Mouse (Mus musculus): ENCODE data around the gene Wdr20.

DNA sequence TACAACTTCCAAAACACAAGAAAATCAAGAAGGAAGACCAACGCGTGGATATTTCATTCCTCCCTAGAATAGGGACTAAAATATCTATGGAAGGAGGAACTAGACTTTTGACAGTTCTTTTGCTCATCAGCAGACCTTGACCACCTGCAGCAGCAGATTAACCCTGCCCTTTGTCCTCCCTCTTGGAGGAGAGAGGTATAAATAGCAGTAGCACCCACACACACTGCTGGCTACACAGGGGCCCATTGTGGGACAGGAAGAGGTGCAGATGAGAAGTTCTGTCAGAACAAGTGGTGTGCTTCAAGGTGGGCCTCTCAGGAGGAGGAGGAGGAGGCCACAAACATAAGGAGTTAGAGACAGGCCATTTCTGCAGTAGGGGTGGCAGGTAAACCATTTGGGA, 46.5 kb downstream of the Wdr20 start:
- TF ChIP-seq CTCF (IDR thresholded peaks at IDR 0.05; ENCODE audit: low read depth, low read length) (no peak), TAL1 (conservative IDR thresholded peaks at IDR 0.05; ENCODE audit: low read depth, low read length) (no peak), GATA1 (IDR thresholded peaks at IDR 0.05; ENCODE audit: borderline replicate concordance, low read length) (no peak), POLR2AphosphoS5 (IDR thresholded peaks at IDR 0.05; ENCODE audit: insufficient replicate concordance, low read depth, low read length) (no peak)
